Mouse (Mus musculus): ENCODE measurements around the gene Inhbb.

Gene Inhbb

GRCm38 (mm10) chr1:119420189-119420983 is 1.7 kb downstream of the Inhbb start:
- no peak for DNase-seq (ENCODE audit: low spot score in 2 of 2)

GRCm38 (mm10) chr1:119419151-119420105 is 2.6 kb downstream of the Inhbb start:
- DNase-seq (ENCODE audit: low spot score in 2 of 2): no peak

GRCm38 (mm10) chr1:119417991-119418390 is 4.1 kb downstream of the Inhbb start:
- DNase-seq (ENCODE audit: low spot score in 2 of 2): no peak

GRCm38 (mm10) chr1:119417542-119417941 is 4.5 kb downstream of the Inhbb start:
- no peak for DNase-seq (ENCODE audit: low spot score in 2 of 2)

DNA sequence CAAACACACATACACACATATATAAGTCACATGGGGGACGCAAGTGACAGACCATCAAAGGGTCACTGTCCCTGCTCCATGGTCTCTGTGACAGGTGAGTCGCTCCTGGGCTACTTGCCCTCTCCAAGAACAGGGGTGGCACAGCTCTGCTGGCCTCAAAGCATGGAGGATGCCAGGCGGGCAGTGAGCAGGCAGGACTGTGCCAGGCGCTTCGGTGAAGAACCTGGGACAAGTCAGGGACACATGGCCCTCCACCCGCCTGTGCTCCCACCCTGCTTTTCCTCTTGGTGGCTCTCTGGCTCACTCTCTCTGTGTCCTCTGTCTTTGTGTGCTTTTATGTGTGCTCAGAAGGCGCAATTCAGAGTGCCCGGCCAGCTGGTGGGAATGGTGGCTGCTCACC is 5.4 kb downstream of the Inhbb start:
- DNase-seq (ENCODE audit: low spot score in 2 of 2): no peak

GRCm38 (mm10) chr1:119416177-119416576 is 5.9 kb downstream of the Inhbb start:
- no peak for DNase-seq (ENCODE audit: low spot score in 2 of 2)

DNA sequence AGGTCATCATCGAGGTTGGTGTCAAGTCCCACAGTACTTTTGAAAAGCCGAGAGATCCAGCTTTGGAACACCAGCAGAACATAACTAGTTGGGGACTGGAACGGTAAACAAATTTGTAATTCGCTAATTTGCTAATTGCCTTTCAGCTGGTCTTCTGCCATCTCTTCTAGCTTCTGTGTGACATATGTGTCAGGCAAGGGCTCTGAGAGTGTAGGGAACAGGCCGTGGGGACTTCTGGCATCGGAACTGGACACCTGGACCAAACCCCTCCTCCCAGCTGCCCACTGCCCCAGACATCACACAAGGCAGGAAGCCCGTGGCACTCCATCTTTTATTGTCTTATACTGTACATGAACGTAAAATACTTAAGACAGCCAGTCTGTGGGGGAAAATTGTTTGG is 6.9 kb downstream of the Inhbb start:
- DNase-seq (ENCODE audit: low spot score in 2 of 2): no peak

DNA sequence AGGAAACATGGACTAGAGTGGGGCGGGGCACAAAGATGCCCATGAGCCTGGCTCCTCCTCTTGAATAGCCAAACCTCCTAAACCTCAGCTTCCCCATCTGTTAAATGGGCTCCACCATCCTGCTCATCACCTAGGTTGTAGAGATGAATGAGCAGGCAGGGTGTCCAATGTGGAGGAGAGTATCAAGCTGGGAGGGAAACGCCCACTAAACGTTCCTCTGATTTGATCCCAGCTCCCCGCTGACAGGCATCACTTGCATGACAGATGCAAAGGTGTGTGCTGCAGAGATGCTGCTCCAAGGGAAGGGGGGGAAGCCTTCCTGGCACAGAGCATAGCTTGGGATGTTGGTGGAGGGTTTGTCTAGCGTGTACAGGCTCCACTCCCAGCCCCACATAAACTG is 11.4 kb downstream of the Inhbb start:
- DNase-seq (ENCODE audit: low spot score in 2 of 2): no peak

GRCm38 (mm10) chr1:119409599-119410168 is 12.4 kb downstream of the Inhbb start:
- DNase-seq (ENCODE audit: low spot score in 2 of 2): no peak

- DNase-seq (ENCODE audit: low spot score in 2 of 2): no peak
Measured at GRCm38 (mm10) chr1:119409106-119409505, 12.9 kb downstream of the Inhbb start.

DNA sequence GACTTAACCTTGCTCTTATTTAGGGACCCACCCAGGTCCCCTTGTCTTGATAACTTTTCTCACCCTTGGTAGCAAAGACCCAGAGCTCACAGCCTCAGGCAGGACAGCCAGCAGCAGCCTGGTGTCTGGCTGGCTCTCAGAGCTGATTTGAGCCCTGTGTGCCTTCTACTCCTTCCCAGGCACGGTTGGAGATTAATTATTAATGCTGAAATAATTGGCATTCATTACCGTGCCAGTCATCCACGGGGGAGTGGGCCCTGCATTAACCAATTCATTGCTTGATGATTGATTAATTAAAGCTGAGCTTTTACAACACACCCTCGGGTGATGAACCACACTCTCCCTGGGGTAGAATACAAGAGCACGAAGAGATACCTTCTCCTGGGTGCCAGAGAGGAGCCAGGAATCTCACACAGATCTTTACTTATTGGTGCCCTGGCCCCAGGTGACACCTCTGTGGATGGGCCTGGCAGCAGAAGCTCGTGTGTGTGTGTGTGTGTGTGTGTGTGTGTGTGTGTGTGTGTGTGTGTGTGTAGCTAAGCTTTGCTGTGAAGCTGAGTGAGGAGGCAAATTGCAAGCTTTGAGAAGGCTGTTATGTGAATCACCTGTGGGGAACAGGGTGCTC is 14.2 kb downstream of the Inhbb start:
- DNase-seq (ENCODE audit: low spot score in 2 of 2): no peak

- DNase-seq (ENCODE audit: low spot score in 2 of 2): no peak
Measured at GRCm38 (mm10) chr1:119404798-119405197, 17.2 kb downstream of the Inhbb start.

GRCm38 (mm10) chr1:119404341-119404740 is 17.7 kb downstream of the Inhbb start:
- DNase-seq (ENCODE audit: low spot score in 2 of 2): no peak

DNA sequence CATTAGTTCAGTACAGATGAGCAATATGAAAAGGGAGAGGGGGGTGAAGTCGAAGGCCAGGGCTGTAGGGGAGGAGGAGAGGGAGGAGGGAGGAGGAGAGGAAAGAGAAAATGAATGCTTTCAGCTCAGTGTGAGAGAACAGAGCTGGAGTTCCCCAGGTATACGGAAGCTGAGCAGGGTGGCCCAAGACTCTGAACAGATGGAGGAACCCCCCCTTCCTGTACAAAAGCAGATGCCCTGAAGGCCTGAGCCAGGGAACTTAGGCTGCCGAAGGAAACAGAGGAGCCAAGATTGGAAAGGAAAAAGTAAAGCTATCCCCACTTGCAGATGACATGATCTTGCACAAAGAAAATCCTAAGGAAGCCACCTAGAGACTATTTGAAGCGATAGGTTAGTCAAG is 20.8 kb downstream of the Inhbb start:
- no peak for DNase-seq (ENCODE audit: low spot score in 2 of 2)

GRCm38 (mm10) chr1:119398640-119399039 is 23.4 kb downstream of the Inhbb start:
- DNase-seq (ENCODE audit: low spot score in 2 of 2): no peak

DNA sequence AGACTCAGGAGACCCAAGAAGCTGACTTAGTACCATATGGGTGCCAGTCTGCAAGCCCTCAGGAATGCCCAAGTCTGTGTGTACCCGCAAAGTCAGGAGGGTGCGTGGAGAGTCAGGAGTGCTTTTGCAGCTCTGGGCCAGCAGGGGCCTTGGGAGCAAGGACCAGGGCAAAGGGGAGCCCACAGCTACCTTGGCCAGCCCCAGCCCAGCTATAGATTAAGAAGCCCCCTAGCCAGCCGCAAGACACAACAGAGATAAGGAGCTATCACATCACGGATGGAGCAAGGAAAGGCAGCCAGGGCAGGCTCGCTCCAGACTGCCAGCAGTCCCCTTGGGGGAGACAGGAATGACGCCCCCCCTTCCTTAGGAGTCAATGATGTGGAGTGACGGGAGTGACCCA is 24.2 kb downstream of the Inhbb start:
- no peak for DNase-seq (ENCODE audit: low spot score in 2 of 2)

DNA sequence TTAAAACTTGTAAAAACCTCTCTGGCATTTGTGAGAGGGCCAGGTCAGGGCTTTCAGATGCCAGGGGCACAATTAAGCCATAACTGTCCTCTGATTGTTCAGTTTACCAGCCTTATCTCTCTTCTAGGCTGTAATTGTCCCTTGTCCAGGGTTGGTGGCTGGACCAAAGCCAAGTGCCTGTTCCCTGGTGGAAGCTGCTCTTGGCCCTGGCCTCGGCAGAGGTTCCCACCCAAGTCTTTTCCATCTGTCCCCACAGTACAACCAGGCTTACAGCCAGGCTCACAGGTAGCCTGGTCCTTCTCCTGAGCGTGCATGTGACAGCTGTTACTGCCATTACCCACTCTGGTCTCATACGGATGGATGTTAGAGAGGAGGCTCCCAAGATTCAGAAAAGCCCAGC is 30.7 kb downstream of the Inhbb start:
- DNase-seq (ENCODE audit: low spot score in 2 of 2): no peak

DNA sequence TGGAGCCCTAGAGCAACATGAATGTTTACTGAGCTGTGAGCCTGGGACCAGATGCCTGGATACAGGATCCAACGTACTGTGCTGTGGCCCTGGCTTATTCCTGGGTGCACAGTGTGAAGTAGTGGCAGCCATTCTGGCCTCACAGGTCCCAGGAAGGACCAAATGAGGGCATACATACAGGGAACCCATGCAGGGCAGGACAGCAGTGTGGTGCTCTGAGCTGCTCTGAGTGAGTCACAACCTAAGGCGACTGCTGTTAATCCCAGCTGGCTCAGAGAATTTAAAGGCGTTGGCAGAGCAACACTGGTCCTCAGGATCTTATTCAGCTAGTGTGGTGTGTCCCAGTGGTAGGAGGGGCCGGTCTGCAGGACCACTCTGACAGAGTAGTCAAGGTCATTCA is 31.4 kb downstream of the Inhbb start:
- DNase-seq (ENCODE audit: low spot score in 2 of 2): no peak

DNA sequence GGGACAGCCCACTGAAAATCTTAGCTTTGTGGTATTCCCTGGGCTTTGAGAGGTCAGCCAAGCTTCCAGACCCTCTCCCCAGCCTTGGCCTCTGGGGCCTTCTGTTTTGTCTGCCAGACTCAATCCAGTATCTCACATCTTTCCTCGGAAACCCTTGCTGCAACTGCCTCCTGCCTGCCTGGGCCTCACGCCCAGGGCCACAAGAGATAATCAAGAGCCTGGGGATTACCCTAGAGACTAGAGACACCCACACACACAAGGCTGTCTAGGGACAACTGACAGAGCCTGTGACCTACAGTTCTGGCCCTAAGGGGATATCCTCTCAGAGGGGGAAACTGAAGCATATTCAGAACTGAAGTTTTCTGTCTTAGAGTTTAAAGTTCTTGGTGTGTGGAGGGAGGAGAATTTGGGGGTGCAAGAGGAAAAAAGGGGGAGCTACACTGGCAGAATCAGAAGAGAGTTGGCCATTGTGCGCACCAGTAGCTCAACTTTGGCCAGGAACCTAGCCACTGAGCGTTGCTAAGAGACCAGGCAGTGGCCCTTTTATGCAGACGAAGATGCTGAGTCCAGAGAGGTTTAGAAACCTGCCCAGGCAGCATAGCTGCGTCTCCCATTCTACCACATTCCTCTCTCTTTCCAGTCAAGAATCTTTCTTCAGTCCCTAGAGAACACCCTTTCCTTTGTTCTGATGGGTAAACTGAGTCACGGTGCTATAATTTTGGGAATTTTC is 32.1 kb downstream of the Inhbb start:
- DNase-seq (ENCODE audit: low spot score in 2 of 2): no peak

DNA sequence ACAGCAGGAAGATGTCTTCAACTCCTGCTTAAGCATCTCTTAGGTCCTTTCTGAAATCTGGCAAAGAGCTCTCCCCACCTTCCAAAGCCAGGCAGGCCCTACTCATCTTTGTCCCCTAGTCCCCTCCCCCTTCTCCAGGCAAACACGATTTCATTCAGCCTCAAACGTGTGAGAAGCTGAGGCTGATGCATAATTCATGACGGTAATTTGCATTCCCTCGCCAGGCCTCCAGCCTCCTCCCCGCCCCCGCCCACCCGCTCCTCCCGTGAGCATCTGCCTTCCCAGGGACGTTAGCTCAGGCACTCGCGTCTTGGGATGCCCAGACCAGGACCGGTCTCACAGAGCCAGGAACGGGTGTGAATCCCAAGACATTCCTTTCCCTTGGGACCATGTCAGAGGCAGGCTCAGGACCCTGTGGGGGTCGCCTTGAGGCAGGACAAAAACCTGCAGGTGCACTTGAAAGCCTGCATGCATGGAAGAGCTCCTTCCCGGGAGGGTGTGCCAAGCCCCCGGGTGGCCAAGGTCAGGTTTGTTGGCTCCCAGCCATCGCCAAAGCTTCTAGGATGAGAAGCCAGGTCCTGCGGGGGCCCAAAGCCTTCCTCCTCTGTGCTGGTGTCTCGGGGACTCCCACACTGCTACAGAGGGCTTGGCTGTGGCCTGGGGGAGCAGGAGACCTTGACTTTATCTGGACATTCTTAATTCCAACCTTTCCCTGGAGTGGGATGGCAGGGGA is 33.2 kb downstream of the Inhbb start:
- no peak for DNase-seq (ENCODE audit: low spot score in 2 of 2)

DNA sequence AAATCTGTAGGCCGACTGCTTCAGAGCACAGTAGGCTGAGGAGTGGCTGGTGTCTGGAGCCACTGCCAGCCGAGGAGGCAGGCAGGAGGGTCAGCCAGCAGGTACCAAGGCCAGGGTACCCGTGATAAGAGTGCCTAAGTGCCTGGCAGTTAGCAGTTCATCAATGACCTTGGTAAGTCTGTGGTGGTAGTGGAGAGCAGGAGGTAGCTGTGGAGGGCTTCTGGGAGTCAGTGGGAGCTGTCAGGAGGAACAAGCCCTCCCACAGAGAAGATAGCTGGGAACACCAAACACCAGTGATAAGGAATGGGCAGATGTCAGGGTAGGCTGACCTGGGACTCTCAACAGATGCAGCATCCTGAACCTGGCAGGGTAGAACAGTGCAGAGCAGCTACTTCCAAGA is 35.7 kb downstream of the Inhbb start:
- DNase-seq (ENCODE audit: low spot score in 2 of 2): no peak
